Mouse (Mus musculus) ovary, postnatal 10 days (tissue): Measurements from ENCODE around the gene Rfx4.

Experiments used
- DNase-seq: peaks from one replicate; pipeline ENCODE4 v3.0.0; 2022; ENCODE audit warnings: low spot score

The Rfx4 gene

DNA sequence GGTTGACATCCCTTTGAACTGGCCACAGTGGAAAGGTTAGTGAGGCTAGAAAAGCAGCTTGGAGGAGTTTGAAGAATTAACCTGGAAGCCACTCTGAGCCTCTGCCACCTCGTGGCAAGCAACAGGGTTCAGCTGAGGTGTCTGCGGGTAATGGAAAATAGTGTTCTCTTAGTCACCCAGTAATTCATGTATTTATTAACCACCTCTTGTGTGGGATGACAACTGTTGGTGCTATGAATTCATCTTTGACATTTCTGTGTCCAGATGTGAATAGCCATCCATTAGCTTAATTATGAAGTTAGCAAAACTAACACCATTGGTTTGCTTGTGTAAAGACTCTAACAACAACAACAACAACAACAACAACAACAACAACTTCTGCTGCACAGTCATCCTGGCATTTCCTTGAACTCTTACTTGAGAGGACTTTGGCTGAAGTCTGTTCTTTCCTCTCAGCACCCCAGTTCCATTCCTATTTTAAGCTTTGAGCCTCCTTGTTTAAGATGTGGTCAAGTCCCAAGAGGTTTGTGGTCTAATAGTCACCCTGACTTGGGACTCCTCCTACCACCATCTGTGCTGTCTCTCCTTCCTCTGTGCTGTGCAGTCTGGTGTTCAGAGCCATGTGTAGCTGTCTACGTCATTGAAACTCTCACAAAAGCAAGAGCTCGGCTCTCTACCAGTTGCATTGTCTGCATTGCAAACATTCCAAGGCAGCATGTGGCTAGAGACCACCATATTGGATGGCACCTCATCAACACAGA lies 60.0 kb downstream of the Rfx4 start:
- DNase-seq: no peak

DNA sequence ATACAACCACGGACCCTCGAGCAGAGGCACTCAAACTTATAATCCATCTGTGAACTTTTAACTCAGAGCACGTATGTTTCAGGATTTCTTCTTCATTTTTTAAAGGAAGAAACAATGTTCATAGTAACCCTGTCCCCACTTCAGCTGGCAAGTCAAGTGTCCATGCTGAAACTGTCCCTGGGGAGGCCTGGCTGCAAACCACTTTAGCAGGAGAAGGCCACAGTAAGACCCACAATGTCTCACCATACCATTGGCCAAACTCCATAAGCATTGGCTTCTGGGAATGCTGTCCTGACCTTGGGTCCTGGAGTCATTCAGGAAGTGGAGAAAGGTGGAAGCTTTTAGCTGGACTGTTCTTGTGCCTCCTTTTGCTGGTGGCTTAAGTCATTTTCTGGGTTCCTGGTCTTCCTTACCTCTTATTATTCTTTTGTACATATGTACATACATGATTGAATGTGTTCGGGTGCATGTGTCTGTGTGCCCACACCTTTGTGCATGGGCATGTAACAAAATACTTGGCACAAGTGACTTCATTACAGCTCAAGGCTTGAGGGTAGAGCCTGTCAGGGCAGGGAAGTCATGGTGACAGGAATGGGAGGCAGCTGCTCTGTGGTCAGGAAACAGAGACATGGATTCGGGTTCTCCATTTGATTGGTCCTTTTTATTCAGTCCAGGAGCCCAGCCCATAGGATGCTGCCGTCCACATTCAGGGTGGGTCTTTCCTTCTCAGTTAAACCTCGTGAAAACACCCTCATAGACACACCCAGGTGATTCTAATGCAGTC lies 61.4 kb downstream of the Rfx4 start:
- DNase-seq: no peak

DNA sequence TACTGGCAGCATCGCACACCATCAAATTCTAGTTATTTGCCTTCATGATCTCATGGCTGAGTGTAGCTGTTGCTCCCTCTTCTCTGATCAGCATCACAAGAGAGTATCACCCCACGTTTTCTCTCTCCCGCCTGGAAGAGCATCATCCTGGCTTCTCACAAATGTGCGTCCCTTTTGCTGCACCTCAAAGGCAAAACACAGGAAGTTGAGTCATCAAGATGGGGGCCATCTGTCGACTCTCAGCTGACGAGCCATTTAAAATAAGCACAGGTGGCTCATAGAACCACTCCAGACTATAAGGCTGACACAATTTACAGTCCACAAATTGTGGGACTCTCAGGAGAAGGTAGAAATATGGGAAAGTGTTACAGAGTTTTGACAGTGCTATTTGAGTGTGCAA lies 63.8 kb downstream of the Rfx4 start:
- no peak for DNase-seq

DNA sequence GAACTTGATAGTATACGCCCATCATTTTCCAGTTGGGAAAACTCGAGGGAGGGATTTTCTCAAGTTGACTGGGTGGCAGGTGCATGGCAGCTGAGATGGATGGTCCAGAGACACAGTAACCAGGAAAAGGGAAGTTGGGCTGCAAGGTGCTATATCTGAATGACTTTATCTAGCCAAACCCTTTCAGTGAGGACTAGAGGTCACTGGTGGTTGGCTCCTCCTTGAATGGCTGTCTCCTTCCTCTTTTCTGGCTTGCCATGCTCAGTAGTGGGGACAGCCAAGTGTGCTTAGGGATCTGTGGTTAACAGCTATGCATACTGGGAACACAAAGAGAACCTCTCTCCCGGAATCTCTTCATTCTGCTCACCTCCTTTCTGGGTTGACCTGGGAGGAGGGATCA lies 64.4 kb downstream of the Rfx4 start:
- DNase-seq: no peak

DNA sequence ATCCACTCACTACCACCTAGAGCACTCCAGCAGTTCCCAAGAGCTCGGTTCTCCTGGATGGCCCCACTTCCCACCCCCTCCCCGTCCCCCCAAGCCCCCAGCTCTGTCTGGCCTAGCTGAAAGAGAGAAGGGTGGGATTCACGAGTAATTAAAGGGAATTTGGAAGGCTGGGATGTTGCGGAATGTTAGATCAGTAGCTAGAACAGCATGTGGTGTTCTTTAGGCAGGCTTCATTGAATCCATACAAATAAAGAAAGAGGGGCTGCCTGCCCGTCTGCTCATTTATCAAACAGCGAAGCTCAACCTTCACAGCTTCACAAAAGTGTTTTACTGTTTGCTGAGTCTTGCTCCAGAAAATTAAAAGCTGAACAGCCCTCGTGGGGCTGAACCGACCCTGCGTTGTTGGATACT lies 66.9 kb downstream of the Rfx4 start:
- no peak for DNase-seq

DNA sequence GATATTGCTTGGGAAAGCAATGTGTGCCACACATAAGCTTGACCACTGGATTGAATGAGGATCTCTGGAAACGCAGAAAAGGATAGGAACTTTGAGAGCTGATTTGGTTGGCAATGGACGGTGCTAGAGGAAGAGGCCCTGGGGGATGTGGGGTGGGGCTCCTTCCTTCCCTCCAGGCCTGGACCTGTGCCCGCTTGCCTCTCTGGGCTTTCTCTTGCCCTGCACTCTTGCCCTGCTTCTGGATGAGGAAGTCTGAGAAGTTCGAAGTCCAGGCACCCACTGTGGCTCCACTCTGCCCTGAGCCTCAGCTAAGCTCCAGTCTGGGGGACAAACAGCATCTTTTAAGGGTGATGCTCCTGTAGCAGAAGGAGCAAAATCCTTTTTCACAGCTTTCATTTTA lies 67.8 kb downstream of the Rfx4 start:
- DNase-seq: no peak

DNA sequence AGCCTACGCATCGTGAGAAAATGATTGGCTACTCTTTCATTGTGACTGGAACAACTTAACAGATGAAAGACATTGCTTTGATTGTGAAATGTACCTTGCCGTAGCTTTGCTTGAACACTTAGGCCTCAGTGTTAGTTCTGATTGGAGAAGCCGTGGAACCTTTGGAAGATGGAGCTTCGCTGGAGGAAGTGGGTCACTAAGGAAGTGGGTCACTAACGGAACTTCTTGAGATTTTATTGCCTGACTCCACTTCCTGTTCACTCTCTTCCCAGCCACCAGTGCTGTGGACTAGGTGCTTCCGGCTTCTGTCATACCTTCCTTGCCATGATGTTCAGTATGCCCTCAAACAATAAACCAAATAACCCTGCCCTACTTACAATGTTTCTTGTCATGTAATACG lies 73.1 kb downstream of the Rfx4 start:
- no peak for DNase-seq

DNA sequence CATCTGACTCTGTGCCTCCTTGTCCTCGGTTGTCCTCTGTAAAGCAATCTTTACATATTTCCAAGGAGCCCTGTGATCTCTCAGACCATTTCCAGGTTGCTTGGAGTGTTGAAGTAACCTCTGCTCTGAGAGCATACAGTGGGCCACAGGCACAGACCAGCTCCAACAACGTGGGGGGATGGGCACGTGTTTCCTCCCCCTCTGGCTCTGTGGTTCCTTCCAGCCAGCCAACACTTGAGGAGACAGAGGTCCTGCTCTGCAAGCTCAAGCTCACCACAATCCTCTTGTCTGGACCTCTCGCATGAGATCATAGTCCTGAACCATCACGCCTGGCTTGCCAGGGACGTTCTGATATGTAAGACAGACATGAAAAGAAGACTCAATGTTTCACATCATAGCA lies 79.7 kb downstream of the Rfx4 start:
- no peak for DNase-seq

DNA sequence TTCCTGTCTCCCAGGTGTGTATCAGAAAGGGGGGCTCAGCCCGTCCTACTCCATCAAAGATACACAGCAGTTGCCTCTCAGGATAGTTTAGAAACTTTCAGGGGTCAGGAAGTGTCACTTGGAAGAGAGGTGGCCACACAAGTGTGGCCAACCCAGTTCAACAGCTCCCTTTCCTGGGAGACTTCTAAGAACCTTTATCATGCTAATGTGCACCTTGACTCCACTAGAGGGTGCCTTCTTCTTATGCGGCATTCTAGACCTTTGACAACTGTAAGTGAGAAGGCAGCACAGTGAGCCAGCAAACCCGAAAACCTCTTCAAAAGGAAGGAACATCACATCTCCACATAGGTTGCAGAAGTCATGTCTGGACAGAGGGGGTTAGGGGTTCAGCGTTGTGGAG lies 80.2 kb downstream of the Rfx4 start:
- DNase-seq: no peak

DNA sequence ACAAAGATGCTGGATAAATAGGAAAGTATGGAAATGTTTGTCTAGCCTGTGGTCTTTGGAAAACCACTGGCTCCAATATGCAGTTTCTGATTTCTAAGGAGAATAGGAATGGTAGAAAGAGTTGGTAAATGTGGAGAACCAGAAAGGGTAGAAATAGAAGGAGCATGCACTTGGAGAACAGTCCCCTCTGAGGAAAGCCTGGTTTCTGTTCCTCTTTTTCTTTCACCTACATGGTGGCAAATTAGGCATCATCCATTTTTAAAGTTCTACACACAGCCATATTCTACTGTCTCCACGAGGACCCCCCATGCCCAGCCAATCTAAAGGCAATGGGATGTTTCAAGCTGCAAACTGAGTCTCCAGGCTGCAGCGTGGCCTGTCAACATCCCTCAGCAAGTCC lies 81.5 kb downstream of the Rfx4 start:
- DNase-seq: no peak

DNA sequence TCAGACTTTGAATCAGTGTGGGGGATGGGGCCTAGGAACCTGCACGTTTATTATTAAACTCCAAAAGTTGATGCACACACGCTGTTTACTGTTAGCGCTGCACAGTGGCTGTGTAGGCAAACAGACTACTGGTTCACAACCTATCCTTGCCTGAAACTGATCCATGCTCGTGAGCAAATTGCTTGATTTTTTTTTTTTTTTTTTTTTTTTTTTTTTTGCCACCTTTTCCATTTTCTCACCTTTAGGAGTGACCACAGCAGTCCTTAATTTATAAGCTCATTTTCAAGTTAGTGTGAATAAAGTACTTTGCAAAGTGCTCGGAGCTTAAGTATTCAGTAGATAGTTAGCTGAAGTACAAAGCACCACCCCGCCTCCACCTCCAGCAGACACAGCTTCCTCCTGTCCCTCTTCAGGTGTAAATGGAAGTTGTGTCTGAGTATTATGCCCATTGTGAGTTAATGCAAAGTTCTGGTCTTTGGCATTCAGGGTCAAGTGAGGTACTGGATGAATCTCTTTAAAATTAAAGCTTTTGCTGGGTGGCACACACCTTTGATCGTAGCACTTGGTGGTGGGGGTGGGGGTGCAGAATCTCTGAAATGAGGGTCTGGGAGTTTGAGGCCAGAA lies 83.1 kb downstream of the Rfx4 start:
- DNase-seq: no peak

DNA sequence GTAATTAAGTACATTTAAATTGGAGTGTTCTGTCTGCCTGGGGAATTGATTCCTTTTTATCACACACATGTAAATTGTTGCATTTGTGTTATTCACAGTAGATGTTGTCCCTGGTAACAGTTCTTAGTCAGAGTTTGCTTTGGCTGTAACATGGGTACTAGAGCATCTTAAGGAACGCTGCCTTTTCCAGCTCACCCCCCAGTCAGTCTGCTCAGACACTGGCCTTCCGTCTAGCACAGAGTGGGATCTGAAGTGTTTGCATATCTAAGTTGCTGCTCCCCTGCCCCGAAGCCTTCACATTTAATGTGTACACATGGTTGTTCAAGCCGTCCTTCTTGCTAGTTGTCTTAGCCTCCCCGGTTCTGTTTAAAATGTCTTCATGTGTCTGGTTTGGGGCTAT lies 90.8 kb downstream of the Rfx4 start:
- DNase-seq: no peak

DNA sequence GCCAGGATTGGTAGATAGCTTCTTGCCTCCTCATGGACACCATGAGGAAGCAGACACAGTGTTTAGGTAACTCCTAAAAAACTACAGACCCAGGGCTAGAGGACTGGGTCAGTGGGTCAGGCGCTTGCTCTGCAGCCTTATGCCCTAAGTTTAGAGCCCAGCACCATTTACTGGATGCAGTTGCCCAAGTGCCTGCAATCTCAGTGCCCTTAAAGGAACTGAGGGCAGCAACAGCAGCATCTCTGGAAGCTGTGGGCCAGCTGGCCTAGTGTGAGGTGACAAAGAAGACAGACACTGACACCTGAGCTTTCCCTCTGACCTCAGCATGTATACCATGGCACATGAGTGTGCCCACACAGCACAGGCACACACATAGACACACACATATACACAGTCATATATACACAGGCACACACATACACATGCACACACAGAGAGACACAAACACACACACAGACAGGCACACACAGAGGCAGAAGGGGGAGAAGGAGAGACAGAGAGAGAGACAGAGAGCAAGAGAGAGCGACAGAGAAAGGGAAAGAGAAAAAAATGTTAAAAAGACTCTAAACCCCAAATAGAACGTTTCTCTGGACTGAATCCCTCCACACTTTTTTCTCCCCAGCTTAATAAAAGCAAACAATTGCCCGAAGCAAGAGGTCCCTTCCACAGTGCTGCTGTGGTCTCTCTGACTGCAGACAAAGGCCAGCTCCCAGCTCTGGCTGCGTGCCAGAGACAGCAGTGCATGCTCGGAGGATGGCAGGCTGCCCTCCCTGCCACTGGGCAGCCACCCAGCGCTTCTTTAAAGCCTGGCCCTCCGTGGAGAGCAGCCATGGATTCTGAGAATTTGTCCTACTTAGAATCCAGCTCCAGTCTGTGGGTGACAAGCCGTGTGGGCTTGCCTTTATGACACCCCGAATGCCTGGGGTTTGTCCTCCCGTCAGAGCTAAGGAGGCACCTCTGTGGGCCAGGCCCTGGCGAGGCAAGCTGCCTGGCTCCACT lies 96.4 kb downstream of the Rfx4 start:
- DNase-seq: peak; percentile 41

DNA sequence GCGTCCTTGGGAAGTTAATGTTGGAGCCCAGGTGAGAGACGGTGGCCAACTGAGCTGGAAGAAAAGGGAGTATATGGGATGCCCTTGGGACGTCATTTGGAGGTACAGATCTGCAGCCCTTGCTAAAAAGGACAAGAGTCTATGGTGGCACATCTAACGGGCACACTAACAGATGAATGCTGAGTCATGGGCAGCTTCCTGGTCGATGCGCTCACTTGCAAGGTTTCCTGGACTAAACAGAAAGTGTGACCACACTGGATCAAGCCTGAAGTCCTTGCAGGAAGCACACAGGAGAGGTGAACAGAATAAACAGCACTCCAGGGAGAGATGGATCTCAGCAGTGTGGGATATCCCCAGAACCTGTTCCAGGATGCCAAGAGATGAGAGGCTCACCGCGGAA lies 98.2 kb downstream of the Rfx4 start:
- DNase-seq: no peak

DNA sequence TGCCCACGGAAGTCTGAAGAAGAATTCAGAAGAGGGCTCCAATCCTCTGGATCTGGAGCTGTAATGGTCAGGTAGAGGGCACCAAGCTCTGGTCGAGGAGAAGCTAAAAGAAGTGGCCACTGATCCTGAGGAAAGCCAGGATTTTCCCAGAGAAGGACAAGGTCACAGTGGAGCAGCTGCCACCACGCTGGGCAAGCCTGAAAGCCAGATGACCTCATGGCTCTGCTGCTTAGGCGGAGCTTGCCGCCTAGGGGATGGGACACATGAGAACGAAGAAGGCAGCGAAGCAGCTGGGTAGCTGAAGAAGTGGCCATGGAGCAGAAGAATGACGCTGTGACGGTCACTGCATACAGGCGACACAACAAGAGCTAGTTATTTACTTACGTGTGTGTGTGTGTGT lies 99.6 kb downstream of the Rfx4 start:
- no peak for DNase-seq

DNA sequence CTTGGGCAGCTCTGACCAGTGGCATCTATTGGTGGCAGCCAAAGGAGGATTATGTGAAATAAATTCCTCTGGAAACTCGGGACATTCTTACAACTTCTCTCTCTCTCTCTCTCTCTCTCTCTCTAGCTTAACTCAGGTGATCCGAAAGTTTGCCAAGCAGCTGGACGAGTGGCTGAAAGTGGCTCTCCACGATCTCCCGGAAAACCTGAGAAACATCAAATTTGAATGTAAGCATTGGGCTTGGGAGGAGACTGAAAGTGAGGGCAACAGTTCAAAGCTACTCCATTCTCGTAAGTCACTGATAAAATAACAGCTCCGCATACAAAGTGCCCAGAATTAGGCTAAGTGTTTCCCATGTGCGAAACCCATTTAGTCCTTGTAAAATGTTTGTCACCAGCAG lies 102.5 kb downstream of the Rfx4 start:
- no peak for DNase-seq

DNA sequence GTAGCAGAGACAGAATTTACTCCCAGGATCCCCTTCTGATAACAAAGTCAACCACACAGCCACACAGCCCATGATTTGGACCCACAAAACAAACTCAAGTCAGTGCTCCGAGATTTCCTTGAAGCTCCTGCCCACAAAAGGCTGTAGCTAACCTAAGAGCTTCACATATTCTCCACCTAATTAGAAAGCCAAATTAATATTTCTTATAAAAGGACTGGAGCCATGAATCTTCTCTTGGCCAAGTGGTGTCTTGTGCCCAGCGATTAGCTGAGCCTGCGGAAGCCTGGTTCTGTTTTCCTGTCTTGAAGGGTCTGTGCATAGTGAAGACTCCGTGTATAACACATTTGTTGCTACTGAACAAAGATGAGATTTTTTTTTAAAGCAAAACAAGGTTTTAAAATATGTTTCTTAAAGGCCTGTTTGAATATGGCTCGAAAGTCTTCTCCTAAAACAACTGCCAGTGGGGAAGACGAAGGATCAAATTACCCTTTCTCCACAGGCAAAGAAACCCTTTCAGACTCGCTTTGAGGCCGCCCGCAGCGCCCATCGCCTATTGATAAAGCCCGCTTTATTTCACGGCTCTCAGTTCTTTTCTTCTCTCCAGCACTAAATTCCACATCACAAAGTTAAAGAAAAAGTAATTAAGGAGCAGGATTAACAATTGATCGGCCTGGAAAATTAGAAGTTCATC lies 103.1 kb downstream of the Rfx4 start:
- no peak for DNase-seq

DNA sequence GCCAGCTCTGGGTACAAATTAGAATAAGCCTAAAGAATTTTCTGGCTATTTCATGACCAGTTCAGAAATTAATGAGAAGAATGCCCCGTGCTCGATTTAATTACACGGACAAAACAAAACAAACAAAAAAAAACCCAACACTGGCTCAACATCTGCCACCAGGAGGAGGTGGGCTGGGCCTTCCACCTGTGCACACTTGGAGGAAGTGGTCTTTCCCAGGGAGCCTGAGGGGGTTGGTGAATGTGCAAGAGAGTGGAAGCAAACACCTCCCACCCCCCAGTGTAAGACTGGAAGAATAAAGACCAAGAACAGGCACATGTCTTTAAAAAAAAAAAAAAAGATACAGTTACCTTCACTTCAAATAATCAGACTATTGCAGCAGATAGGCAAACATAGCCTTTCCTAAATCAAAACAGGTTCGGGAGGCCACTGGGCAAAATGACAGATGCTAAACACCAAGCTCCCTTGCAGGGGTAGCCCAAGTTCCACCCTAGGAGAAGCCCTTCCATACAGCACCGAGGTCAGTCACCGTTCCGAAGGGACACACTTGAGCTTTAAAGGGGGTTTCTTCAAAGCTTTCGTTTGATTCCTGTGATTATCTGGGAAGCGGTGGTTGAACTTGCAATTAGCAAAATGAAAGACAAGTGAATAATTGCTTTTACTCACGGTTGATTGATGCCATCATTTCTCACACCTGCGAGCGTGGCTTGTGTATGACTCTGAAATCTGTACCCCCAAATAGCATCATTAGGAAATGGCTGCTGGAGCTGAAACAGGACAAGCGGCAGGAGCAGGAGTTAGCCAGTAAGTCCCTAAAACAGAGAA lies 103.9 kb downstream of the Rfx4 start:
- no peak for DNase-seq

DNA sequence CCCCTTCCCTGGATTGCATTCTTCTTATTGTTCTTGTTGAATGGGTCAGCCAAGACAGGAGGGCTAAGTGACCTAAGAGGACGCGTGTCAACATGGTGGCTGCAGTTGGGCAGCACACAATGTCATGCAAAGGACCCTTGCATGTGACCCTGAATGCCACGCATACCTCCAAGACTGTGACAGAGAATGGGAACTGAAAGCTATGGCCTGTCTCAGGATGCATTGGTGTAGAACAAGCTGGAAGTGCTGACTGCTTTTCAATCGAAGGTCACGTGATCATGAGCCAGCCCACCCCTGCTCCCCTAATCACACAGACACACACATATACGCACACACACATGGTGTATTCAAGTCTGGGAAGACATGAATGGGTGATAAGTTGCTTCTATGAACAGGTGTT lies 107.6 kb downstream of the Rfx4 start:
- no peak for DNase-seq

DNA sequence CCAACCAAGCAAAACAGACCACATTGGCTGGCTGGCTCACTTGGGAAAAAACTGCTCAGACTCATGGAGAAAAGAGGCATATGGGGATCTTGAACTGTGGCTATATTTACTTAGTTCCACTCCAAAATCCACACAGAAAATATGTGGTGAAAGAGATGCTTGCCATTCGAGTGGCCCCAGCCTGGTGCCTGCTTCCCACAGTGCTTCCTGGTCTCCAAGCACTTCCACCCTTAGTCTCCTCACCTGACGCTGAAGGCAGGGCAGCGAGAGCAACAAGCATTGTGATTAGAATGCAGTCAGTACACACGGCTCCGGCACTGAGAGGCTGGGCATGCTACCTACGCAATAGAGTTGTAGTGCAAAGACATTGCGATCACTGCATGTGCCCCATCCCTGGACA lies 111.7 kb downstream of the Rfx4 start:
- DNase-seq: no peak

DNA sequence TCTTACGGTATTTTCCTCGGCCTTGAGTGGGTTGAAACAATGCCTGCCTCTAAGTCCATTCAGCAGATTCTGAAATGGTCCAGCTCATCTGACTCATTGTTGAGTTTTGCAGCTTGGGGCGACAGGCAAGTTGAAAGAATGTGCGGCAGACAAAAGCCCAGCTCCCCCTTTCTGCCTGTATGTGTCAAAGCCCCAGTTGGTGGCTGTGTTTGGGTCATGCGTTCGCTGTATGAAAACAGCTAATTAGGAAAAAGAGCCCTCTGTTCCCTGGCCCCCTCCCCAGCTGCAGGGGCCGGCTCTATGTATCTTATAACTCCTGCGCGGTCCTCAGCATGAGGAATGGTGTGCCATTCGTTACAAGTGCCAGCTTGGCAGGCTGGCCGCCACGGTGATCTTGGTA lies 115.4 kb downstream of the Rfx4 start:
- no peak for DNase-seq
